Comparison of ENCODE assay signal across 8 mouse cellular contexts in genomic region chr7:127016971-127017949, GRCm38 (mm10). TPM values are rescaled to one million over a fixed set of nuclear protein-coding genes. Genes with fewer than 3 reads are reported as not detected.
DNase-seq lines count a peak whose midpoint lies in the region; ATAC-seq and TF ChIP-seq lines count a peak whose summit lies in the region.

Gene Pagr1a (minus strand): TSS chr7:127017352.

- intact Hi-C loops in gastrocnemius, adult 2 months (cut with DNase I): loop anchor here (2.0 kb wide), 1 partner anchor 40 kb away; the partner anchor contains the start of gene Cdiptos
- intact Hi-C loops in left cerebral cortex, adult 2 months (cut with DNase I): loop anchor here (1.0 to 2.0 kb wide), 2 partner anchors 40 to 87 kb away; partner anchors contain the start of gene Cdiptos

- no peaks in the 10 kb centered on the region for H3K9me3 ChIP-seq in hindbrain, postnatal 0 days (ENCODE audit: low read length)

- peak within 1 kb of the TSS; percentile 85 for H3K4me2 ChIP-seq in hindbrain, postnatal 0 days (ENCODE audit: low read depth, low read length)

- TF ChIP-seq CTCF in gastrocnemius, adult 2 months (IDR thresholded peaks at IDR 0.05): peak; percentile 93
- peak; percentile 90 for TF ChIP-seq CTCF in hindbrain, postnatal 0 days (IDR thresholded peaks at IDR 0.05; ENCODE audit: low read depth)
- TF ChIP-seq CTCF in left cerebral cortex, adult 2 months (IDR thresholded peaks at IDR 0.05): peak; percentile 87

- peak; percentile 100 for DNase-seq in ZHBTc4 (ENCODE audit: low read depth, low spot score)
- peak; percentile 98 for DNase-seq in gastrocnemius, adult 2 months
- peak; percentile 100 for DNase-seq in hindbrain, postnatal 0 days (ENCODE audit: low spot score)
- DNase-seq in left cerebral cortex, adult 2 months (ENCODE audit: extremely low spot score in 1 of 2, low spot score in 2 of 2): peak; percentile 94 to 96
- DNase-seq in right cerebral cortex, adult 2 months (ENCODE audit: low spot score in 2 of 2): peak; percentile 97 to 98
- peak; percentile 97 for DNase-seq in urinary bladder, postnatal 14 days (ENCODE audit: low spot score)

- no peaks in the 10 kb centered on the region for H3K27me3 ChIP-seq in hindbrain, postnatal 0 days (ENCODE audit: insufficient read depth, low read length)

- H3K4me3 ChIP-seq in gastrocnemius, adult 2 months: peak within 1 kb of the TSS; percentile 89
- H3K4me3 ChIP-seq in hindbrain, postnatal 0 days (ENCODE audit: low read length): peak within 1 kb of the TSS; percentile 63
- H3K4me3 ChIP-seq in left cerebral cortex, adult 2 months: peak within 1 kb of the TSS; percentile 69

- peak within 1 kb of the TSS; percentile 96 for H3K27ac ChIP-seq in gastrocnemius, adult 2 months
- H3K27ac ChIP-seq in hindbrain, postnatal 0 days: peak within 1 kb of the TSS; percentile 96
- H3K27ac ChIP-seq in left cerebral cortex, adult 2 months: peak within 1 kb of the TSS; percentile 95

- H3K9ac ChIP-seq in hindbrain, postnatal 0 days (replicated peaks; ENCODE audit: low read length): peak within 1 kb of the TSS; percentile 91

- H3K36me3 ChIP-seq in hindbrain, postnatal 0 days (ENCODE audit: insufficient read depth, low read length): peaks cover 20% of the 10 kb centered on the region

- ATAC-seq in common myeloid progenitor, adult 5-6 weeks (replicated peaks; ENCODE audit: low read depth, poor library complexity, severe bottlenecking): peak; percentile 68
- peak; percentile 86 for ATAC-seq in hindbrain, postnatal 0 days
- ATAC-seq in megakaryocyte, adult 5-6 weeks (ENCODE audit: poor library complexity, severe bottlenecking): peak; percentile 63

- H3K4me1 ChIP-seq in hindbrain, postnatal 0 days (ENCODE audit: insufficient read depth, low read length): peaks cover 37% of the 10 kb centered on the region

- 2% methylated on average over 39 of the region's 39 CpGs for WGBS in hindbrain, postnatal 0 days

RNA-seq across cellular contexts. Expression of gene Pagr1a, which starts in this region (rescaled TPM):
- 36.7 TPM in 1 of 2 replicates, not detected in the other for total RNA-seq in common myeloid progenitor, adult 5-6 weeks (2017)
- total RNA-seq in gastrocnemius, adult 2 months (2021): 1 to 10 TPM in 1 of 2 experiments, not detected in 1; 2.4 TPM
- total RNA-seq in hindbrain, postnatal 0 days (2014; rRNA removed): 11.1 and 30.3 TPM in 2 replicates
- 31.2 and 48.6 TPM in 2 replicates for polyA plus RNA-seq in hindbrain, postnatal 0 days (2015; fragmentation: Nextera tagmentation; extraction: Ambion mirVana)
- total RNA-seq in left cerebral cortex, adult 2 months (2021): 10 to 100 TPM; 15.1 to 27.1 TPM
- 40.7 and 62.5 TPM in 2 replicates for total RNA-seq in megakaryocyte, adult 5-6 weeks (2015)
- total RNA-seq in megakaryocyte, adult 5-6 weeks (2017): 25.5 and 67.0 TPM in 2 replicates

Comparison
In these comparisons a context has a peak if more than half of its experiments do, and no peak if none do; other contexts are left out.
1. Peak in every context shown above with its lines: DNase-seq, ATAC-seq, H3K4me3 ChIP-seq and H3K27ac ChIP-seq.